Mouse (Mus musculus): ENCODE results near the gene Btbd1.

Btbd1 gene

DNA sequence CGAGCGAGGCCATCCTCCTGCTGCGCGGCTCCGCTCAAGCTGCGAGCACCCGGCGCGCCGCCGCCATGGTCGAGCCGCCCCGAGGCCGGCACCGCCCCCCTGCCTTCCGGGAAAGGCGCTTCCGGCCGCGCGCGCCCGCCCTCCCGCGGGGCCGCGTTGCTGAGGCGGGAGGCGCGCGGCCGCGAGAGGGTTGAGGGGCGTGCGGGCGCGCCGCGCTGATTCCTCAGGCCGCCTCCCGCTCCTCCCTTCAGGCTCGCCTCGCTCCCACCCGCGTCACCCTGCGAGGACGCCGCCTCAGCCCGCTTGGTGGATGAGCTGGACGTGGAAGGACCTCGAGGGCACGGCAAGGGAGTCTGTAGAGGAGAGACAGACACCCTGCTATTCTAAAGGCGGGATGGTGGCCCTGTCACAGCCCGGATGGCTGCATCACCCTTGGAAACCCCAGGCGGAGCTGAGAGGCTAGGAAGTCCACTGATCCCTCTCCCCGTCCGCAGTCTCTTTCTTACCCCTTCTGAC is at the start of gene Btbd1:
TSS of gene Btbd1 (minus strand) at position 53 of the 516 bp plus-strand sequence.
- in situ Hi-C loops (cut with MboI, MseI): loop anchor here in 1 of 2 experiments (25.0 kb wide), 1 partner anchor 1742 kb away; no protein-coding TSS in a partner anchor

DNA sequence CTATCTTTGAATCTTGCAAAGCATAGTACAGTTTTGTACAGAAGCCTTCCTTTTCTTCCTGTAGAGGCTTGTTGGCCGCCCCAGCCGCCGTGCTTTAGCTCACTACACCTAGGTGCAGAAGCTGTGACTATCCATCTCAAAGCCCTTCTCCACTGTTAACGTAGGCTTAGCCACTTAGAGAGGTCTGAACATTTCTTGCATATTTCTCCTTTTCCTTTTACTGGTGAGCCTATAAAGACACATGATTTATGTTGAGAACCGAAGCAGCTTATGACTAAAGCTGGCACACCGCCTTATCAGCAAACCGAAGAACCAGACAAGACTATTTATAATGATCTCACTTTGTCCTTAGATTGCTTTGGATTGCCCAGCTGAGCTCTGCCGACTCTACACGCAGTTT is 46.1 kb upstream of the Btbd1 start:
- in situ Hi-C loops (cut with MboI, MseI): no loop called here

DNA sequence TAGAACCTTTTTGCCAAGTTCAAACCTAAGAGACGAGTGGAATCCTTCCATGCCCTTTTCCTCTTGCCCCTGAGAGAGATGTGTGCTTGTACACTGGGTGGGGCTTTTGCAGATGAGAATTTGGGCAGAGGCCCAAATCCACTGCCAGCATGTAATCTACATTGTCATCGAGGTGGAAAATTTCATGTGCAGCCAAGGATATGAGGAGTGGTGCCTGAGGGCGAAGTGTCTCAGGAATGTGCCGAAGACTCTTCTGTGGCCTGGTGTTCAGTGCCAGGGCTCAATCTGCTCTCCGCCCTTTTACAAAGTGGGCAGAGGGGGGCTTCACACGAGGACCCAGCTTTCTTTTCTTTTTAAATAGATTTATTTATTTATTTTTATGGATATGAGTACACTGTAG is 45.4 kb upstream of the Btbd1 start:
- in situ Hi-C loops (cut with MboI, MseI): no loop called here

DNA sequence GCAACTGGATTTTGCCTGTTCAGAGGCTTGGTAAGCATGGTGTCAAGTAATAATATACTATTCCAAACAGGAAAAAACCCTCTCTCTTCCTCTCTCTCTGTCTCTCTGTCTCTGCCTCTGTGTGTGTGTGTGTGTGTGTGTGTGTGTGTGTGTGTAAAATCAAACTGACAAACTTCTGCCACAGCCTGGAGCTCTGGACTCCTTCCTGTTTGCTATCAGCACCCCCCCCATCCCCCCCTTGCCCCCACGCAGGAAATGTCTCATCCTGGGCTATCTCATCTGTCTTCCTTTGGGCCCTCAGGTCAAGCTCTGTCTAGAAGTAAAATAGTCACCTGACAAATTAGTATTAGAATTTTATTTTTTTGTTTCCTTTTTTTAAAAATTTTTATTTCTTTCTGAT is 44.6 kb upstream of the Btbd1 start:
- in situ Hi-C loops (cut with MboI, MseI): no loop called here

DNA sequence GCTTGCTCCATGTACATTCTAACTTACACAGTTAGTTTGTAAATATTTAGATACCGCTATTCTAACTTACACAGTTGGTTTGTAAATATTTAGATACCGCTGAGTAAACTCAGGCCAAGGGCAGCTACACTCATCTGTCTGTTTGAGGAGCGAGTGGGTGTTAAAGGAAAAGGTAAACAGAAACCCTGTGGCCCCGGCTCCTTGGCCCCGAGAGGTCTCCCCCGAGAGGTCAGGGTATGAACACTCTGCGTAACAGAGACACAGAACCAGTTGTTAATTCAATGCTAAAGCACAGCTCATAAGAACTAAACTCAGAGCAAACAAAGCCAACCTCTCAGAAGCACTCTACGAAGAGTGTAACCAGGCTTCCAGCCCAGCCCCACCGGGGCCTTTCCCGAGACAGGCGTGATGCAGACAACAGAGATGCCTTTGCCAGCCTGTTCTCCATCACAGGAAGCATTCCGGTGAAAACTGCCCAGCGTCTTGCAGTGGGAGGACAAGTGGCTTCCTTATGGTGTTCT is 43.3 kb upstream of the Btbd1 start:
- in situ Hi-C loops (cut with MboI, MseI): no loop called here

DNA sequence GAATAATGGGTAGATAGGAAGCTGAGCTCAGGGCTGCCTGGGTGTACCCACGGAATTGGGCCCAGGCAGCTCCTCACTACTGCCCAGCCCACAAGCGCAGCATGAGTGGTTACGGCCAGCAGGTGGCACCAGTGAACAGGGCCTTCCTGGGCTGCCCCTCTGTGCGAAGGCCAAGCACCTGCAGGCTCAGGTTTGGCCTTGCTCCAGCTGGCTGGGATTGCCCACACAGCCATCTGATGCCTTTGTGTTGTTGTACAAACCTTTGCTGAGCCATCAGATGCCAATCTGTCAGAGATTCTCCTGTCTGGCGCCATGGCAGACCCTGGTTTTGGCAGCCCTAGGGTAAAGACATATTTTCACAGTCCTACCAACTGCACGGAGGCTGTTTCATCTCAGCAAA is 38.9 kb upstream of the Btbd1 start:
- in situ Hi-C loops (cut with MboI, MseI): loop anchor here in 1 of 2 experiments (5.0 to 10.0 kb wide), 2 partner anchors 409 to 1757 kb away; no protein-coding TSS in a partner anchor

DNA sequence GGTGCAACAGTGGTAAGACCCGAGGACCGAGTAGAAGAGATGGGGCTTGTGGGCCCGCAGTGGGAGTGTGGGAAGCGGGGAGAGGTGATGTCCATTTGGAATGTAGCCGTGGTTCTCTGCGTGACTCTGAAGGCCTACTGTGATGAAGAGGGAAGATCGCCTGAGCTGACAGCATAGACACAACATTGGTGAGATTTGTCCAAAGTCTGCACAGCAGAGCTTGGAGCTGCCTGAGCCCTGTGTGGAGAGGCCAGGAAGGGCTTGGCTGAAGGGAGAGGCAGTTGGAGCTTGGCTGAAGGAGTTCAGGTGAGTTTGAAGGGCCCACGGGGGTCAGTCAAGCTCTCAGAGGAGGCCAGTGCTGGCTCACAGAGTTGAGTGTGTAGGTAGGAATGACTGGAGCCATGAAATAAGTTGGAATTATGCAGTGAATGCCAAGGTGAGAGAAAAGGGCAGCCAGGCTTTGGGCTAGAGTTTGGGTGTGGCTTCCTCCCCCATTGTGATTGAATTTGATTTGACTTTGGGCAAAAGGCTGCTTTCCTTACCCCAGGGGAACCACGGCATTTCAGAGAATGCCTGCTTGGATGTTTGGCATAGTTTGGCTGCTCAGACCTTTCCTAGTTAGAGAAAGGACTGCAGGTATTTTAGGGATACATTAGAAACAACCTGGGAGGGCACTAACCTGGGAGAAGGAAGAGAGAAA is 38.1 kb upstream of the Btbd1 start:
- in situ Hi-C loops (cut with MboI, MseI): loop anchor here in 1 of 2 experiments (5.0 to 10.0 kb wide), 2 partner anchors 410 to 1757 kb away; no protein-coding TSS in a partner anchor

DNA sequence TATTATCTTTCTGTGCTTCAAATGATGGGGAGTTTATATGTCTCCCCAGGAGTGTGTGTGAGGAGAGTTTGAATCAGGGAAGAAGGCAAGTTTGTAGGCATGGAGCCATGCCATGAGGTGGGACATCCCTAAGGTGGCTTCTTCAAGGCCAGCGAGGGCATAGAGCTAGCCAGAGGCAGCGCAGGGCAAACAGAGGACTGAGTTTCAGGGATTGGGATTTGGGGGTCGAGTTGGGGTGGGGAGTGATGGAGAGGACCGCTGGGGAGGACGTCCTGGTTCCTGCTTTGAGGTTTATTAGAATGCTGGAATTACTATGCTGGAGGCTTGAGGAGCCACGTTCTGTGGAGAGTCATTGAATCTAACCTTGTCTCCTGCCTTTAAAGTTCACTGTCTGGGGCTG is 36.7 kb upstream of the Btbd1 start:
- in situ Hi-C loops (cut with MboI, MseI): loop anchor here in 1 of 2 experiments (5.0 to 10.0 kb wide), 2 partner anchors 411 to 1759 kb away; no protein-coding TSS in a partner anchor

DNA sequence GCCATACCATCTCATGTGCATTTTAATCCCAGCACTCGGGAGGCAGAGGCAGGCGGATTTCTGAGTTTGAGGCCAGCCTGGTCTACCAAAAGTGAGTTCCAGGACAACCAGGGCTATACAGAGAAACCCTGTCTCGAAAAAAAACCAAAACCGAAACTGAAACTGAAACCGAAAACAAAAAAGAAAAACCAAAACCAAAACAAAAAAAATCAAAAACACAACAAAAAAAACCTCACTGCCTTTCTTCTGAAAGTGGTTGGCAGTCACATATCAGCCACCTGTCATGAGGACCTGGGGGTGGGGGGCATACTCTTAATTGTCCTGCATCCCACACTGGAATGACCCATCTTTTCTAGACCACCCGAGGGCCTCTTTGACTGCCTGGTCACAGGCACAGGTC is 35.3 kb upstream of the Btbd1 start:
- in situ Hi-C loops (cut with MboI, MseI): loop anchor here in 1 of 2 experiments (5.0 to 10.0 kb wide), 2 partner anchors 68 to 1760 kb away; partner anchors contain the start of gene Hdgfl3

DNA sequence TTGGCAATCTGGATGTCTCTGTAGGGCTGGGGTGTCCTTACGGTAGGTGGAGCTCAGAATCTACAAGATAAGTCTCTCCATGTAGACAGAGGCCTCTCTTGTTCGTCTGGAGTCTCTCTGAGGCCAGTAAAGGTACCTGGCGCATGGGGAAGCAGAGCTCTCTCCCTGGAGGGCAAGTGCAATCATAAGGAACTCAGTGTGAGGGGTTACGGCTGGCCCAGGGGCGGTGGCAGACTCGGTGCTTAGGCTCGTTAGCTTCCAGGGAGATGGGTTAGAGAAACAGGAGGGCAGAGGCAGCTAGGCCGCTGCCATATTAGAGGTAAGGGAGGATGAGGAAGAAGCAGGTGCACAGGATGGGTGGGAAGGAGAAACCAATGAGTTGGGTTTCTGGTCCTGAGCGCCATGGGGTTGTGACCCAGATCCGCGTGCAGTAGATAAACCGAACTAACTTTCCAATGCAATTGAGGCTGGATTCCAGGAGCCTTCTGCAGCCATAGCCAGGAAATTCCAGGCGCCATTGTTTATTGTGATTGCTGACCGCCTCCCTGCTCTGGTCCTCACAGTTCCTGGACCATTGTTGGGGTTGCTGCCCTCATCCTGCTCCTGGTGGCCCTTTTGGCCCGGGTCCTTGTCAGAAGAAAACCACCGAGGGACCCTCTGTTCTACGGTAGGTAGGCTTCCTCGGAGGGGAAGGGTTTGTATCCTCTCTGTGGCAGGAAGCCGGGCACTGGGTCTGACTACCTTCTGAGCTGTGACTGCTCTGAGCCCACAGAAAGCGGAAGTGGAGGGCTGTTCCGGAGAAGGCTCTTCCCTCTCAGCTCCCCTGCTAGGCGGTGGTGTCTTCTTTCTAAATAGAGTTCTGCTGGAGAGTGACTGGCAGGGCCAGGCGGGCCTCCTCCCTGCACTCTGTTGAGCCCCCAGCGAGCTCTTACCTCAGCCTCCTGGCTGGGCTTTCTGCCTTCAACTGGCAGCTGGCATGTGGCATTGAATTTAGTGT is 33.7 kb upstream of the Btbd1 start:
- in situ Hi-C loops (cut with MboI, MseI): loop anchor here in 1 of 2 experiments (5.0 to 10.0 kb wide), 2 partner anchors 69 to 1762 kb away; partner anchors contain the start of gene Hdgfl3

DNA sequence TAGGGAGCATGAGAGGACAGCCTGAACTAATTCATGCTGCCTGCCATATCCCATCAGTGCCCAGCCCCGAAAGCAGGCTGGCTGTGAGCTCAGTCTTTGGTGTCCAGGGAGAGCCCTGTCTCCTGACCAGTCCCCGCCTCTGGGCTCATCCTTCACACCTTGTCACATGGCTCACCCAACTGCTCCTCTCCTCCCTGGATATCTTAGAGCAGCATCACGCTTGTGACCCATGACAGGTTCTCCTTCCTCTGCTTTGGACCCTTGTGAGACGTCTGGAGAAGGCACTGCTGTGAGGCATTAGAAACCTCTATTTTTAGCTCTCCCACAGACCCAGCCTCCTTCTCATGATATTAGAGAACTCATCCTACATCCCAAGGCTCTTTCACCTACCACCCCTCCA is 32.7 kb upstream of the Btbd1 start:
- in situ Hi-C loops (cut with MboI, MseI): loop anchor here in 1 of 2 experiments (5.0 to 10.0 kb wide), 2 partner anchors 70 to 1763 kb away; partner anchors contain the start of gene Hdgfl3

DNA sequence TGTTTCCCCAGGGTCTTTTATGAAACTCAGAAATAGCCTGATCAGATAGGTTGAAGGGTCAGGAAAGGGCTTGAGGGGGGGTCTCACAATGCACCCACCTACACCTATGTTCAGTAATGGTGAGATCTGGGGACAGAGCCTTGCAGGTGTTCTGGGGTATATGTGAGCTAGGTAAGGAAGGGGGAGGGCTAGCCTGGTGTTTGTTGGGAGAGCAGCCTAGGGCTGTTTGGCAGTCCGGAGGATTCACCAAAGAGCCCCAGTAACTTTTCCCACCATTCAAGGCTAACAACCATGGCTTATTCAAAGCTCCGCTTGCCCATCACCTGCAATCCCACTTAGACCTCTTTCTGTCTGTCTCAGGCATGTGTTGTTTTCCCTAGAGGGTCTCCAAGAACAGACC is 32.2 kb upstream of the Btbd1 start:
- in situ Hi-C loops (cut with MboI, MseI): loop anchor here in 1 of 2 experiments (5.0 to 10.0 kb wide), 2 partner anchors 71 to 1763 kb away; partner anchors contain the start of gene Hdgfl3

DNA sequence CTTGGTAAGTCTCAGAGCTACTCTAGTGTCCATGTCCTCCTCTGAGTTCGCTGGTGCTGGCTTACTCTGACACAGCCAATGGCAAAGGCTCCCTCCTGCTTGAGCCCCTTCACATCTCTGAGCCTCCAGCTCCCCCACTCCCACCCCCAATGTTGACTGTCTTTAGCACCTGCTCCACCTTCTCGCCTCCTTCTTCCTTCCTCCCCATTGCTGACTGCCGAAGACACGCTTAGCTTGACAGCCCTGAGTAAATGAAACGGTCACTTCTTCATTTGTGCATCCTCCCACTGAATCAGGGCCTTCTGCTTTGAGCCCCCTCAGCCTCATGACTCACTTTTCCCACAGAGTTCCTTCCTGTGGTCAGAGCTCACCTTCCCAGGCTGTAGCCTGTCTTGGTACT is 31.8 kb upstream of the Btbd1 start:
- in situ Hi-C loops (cut with MboI, MseI): loop anchor here in 1 of 2 experiments (5.0 to 10.0 kb wide), 2 partner anchors 71 to 1764 kb away; partner anchors contain the start of gene Hdgfl3

DNA sequence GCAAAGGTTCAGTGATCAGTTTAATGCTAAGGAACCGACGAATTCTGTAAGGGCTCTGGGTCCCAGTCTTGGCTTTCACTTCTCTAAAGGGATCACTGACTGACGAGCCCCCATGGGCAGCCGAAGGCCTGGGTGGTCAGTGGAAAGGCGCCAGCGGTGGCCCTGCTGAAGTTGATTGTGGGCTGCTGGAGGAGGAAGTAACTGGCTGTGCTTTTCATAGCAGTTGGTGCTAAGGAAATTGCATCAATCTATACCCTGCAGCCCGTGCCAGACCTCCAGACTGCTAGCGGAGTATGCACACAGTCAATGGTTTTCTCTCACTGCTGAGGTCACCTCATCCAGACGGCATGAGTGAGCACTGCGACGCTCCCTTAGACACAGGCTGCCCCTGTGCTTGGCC is 30.8 kb upstream of the Btbd1 start:
- in situ Hi-C loops (cut with MboI, MseI): loop anchor here in 1 of 2 experiments (5.0 to 10.0 kb wide), 2 partner anchors 72 to 1765 kb away; partner anchors contain the start of gene Hdgfl3

DNA sequence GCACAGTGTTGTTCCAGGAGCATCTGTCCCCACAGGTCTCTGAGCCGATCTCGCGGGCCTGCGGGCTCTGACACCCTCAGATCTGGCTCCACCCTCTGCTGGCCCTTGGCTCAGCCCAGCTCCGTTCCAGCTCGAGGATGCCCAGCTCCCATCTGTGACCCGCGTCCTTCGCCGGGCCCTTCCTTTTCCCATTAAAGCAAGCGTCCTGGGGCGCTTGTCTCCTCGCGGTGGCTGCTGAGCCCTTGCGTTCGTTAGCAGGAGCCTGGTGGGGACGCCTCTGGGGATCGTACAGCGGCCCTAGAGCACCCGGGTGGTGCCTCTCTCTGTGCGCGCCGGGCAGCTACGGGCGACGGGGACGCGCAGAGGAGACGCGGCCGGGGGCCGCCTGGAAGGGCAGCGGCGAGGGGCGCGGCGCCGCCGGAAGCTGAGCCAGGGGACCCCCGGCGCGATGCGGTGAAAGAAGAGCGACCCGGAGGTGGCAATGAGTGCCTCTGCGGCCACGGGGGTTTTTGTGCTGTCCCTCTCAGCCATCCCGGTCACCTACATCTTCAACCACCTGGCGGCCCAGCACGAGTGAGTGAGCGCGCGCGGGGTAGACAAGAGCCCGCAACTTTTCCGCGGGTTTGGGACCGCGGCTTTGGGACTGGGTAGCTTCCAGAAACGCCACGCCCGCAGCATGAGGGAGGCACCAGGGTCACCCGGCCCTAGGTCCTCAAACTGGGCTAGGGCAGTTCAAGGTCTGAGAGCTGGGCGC is 29.9 kb upstream of the Btbd1 start, which contains the start of gene Tm6sf1:
TSS of gene Tm6sf1 (plus strand) at position 34 of the 754 bp plus-strand sequence.
- in situ Hi-C loops (cut with MboI, MseI): no loop called here

DNA sequence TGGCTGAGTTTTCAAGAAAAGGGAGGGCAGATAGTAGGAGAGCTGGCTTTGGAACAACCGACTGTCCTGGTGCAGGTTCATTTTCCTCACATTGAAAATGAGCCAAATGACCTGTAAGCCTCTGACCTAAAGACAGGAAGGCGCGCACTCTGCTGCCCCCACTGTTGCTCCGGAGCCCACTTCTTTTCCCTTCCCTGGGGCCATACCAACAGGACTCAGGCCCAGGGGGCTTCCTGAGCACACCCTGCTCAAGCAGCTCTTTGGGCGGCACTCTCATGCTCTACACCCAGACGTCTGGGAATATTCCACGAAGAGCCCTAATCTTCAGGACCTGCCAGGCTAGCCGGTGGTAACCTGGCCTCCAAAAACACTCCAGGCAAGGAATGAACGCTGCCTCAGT is 29.0 kb upstream of the Btbd1 start:
- in situ Hi-C loops (cut with MboI, MseI): no loop called here

DNA sequence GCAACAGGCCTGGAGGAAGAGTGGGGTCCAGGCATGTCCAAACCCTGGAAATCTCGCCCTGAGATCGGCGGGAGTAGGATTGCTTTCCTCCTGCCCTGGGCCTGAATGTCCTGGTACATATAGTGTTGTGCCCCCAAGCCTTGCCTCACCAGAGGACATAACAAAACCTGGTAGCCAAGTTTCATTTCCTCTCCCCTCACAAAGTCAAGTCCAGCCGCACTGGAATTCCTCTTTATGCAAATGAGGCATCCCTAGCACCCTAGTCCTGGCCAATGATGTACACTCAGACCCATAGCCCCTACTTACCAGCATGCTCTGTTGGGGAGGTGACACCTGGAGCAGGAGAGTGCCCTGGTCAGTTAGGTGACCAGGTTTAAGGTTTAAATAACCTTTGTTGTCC is 27.0 kb upstream of the Btbd1 start:
- in situ Hi-C loops (cut with MboI, MseI): no loop called here

DNA sequence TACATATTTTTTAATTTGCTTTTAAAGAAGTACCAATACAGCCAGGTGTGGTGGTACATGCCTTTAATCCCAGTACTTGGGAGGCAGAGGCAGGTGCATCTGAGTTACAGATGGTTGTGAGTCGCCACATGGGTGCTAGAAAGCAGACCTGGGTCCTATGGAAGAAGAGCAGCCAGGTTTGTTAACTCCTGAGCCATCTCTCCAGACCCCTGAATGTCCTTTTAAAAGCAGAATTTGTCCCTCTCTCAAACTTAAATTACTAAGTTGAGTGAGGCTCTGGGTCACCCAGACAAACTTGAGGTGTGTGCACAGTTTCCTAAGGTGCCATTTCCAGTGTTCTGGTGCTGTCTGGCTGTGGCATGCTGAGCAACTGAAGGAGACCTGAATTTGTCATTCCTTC is 26.5 kb upstream of the Btbd1 start, which contains the start of gene Gm10160:
TSS of gene Gm10160 (minus strand) at position 101 of the 400 bp plus-strand sequence.
- in situ Hi-C loops (cut with MboI, MseI): no loop called here

DNA sequence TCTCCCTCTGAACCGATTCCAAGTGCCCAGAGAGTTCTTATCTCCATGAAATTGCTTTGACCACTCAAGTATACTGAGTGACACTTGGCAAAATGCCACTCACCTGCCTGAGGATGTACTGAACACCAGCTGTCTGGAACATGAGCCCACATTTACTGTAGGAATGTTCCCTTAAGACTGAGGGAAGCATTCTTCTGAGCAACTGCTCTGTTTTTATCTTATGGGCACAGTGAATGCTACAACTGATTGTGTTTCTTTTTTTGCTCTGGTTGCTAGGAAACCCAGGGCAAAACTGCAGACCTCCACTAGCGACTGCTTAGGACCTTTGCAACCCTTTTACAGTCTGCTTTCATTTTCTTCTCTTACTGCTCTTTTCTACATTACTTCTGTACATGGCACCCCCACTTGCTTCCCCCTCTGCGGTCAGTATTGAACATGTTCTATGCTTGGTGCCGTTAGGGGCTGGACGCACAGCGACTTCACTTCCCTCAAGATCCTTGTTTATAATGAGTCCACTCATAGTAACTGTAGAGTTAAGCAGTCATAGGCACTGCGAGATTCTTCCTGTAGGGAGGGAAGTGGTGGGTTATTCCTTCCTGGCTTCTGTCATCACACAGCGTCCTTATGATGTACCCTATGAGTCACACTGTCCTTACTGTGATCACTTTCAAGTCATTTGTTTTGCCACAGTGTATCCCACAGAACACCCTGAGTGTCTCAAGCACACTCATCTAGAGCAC is 25.5 kb upstream of the Btbd1 start:
- in situ Hi-C loops (cut with MboI, MseI): no loop called here

Measured in T-helper 17 cell (primary cell).